Comparison of ENCODE assay signal across 23 mouse cellular contexts in genomic region chr13:83882839-83883238, GRCm38 (mm10).
A peak's percentile ranks its signal among the peaks of the same experiment; 100 is the strongest.
DNase-seq lines count a peak whose midpoint lies in the region; ATAC-seq and TF ChIP-seq lines count a peak whose summit lies in the region.
"Had no signal": no experiment of that assay in that cellular context is flagged by ENCODE, and none has a peak within 500 bp of the region (broad histone marks: within the 10 kb centered on the region; RNA-seq: fewer than 3 reads in every experiment).

No protein-coding gene starts in this region.

- no peak for ATAC-seq in midbrain, postnatal 0 days (ENCODE audit: low FRiP score)
- ATAC-seq in hindbrain, embryonic 15.5 days (ENCODE audit: low FRiP score, low read depth) = no peak
- no peak for ATAC-seq in neural tube, embryonic 15.5 days (ENCODE audit: low FRiP score)
- no peak for ATAC-seq in megakaryocyte, adult 5-6 weeks (ENCODE audit: poor library complexity, severe bottlenecking)
- ATAC-seq: intestine, embryonic 16.5 days had no signal

- H3K27ac ChIP-seq in midbrain, embryonic 10.5 days (replicated peaks) = peak overlapping the region; percentile 63; the same call in 1 of the 2 replicates
- no peak overlapping the region for H3K27ac ChIP-seq in midbrain, postnatal 0 days (ENCODE audit: low read depth, low read length)
- 0 out of 2 replicates have a peak overlapping the region, but pooled peaks have one; percentile 30 for H3K27ac ChIP-seq in hindbrain, embryonic 15.5 days (replicated peaks)
- H3K27ac ChIP-seq in neural tube, embryonic 15.5 days (replicated peaks) = peak overlapping the region; percentile 10; the same call in 1 of the 2 replicates
- H3K27ac ChIP-seq: limb, embryonic 12.5 days; liver, embryonic 13.5 days; macrophage; neural tube, embryonic 12.5 days; stomach, embryonic 15.5 days had no signal

- H3K27me3 ChIP-seq in midbrain, embryonic 10.5 days (ENCODE audit: low read depth, poor library complexity, severe bottlenecking) = no peaks in the 10 kb centered on the region
- H3K27me3 ChIP-seq in midbrain, postnatal 0 days (ENCODE audit: insufficient read depth, low read length) = no peaks in the 10 kb centered on the region
- no peaks in the 10 kb centered on the region for H3K27me3 ChIP-seq in hindbrain, embryonic 15.5 days
- no peaks in the 10 kb centered on the region for H3K27me3 ChIP-seq in neural tube, embryonic 15.5 days (replicated peaks)
- H3K27me3 ChIP-seq: limb, embryonic 12.5 days; liver, embryonic 13.5 days; neural tube, embryonic 12.5 days; stomach, embryonic 15.5 days had no signal

- H3K4me2 ChIP-seq in midbrain, postnatal 0 days (ENCODE audit: low read depth, low read length, poor library complexity, severe bottlenecking) = no peak overlapping the region
- H3K4me2 ChIP-seq in hindbrain, embryonic 15.5 days = no peak overlapping the region
- no peak overlapping the region for H3K4me2 ChIP-seq in neural tube, embryonic 15.5 days
- H3K4me2 ChIP-seq: limb, embryonic 12.5 days; liver, embryonic 13.5 days; neural tube, embryonic 12.5 days; stomach, embryonic 15.5 days had no signal

- 91% methylated on average over 1 of the region's 1 CpGs for WGBS in midbrain, embryonic 10.5 days
- 44% methylated on average over 1 of the region's 1 CpGs for WGBS in midbrain, postnatal 0 days
- 37% methylated on average over 1 of the region's 1 CpGs for whole genome bisulfite sequencing in hindbrain, embryonic 15.5 days
- 49% methylated on average over 1 of the region's 1 CpGs for WGBS in neural tube, embryonic 15.5 days

- H3K4me3 ChIP-seq in midbrain, embryonic 10.5 days = no peak overlapping the region
- H3K4me3 ChIP-seq in midbrain, postnatal 0 days (ENCODE audit: low read depth, low read length) = no peak overlapping the region
- no peak overlapping the region for H3K4me3 ChIP-seq in hindbrain, embryonic 15.5 days
- H3K4me3 ChIP-seq in neural tube, embryonic 15.5 days (replicated peaks) = no peak overlapping the region
- H3K4me3 ChIP-seq: limb, embryonic 12.5 days; liver, embryonic 13.5 days; neural tube, embryonic 12.5 days; stomach, embryonic 15.5 days had no signal

- H3K36me3 ChIP-seq in midbrain, embryonic 10.5 days = no peaks in the 10 kb centered on the region
- H3K36me3 ChIP-seq in midbrain, postnatal 0 days (ENCODE audit: insufficient read depth, low read length) = no peaks in the 10 kb centered on the region
- no peaks in the 10 kb centered on the region for H3K36me3 ChIP-seq in hindbrain, embryonic 15.5 days
- no peaks in the 10 kb centered on the region for H3K36me3 ChIP-seq in neural tube, embryonic 15.5 days
- H3K36me3 ChIP-seq: limb, embryonic 12.5 days; liver, embryonic 13.5 days; neural tube, embryonic 12.5 days; stomach, embryonic 15.5 days had no signal

- H3K9ac ChIP-seq in midbrain, postnatal 0 days (replicated peaks; ENCODE audit: low read length, poor library complexity, severe bottlenecking) = no peak overlapping the region
- H3K9ac ChIP-seq in hindbrain, embryonic 15.5 days = no peak overlapping the region
- H3K9ac ChIP-seq in neural tube, embryonic 15.5 days (replicated peaks) = no peak overlapping the region
- H3K9ac ChIP-seq: limb, embryonic 12.5 days; liver, embryonic 13.5 days; neural tube, embryonic 12.5 days; stomach, embryonic 15.5 days had no signal

- no peaks in the 10 kb centered on the region for H3K9me3 ChIP-seq in midbrain, embryonic 10.5 days (replicated peaks)
- H3K9me3 ChIP-seq in midbrain, postnatal 0 days (ENCODE audit: low read length) = no peaks in the 10 kb centered on the region
- H3K9me3 ChIP-seq in hindbrain, embryonic 15.5 days = no peaks in the 10 kb centered on the region
- H3K9me3 ChIP-seq in neural tube, embryonic 15.5 days (replicated peaks) = no peaks in the 10 kb centered on the region
- H3K9me3 ChIP-seq: limb, embryonic 12.5 days; liver, embryonic 13.5 days; neural tube, embryonic 12.5 days; stomach, embryonic 15.5 days had no signal

- peaks cover 59% of the 10 kb centered on the region for H3K4me1 ChIP-seq in midbrain, embryonic 10.5 days
- H3K4me1 ChIP-seq in midbrain, postnatal 0 days (ENCODE audit: insufficient read depth, low read length) = no peaks in the 10 kb centered on the region
- H3K4me1 ChIP-seq in hindbrain, embryonic 15.5 days (replicated peaks) = no peaks in the 10 kb centered on the region
- 0 out of 2 replicates have a peak, but pooled peaks cover 6% of the 10 kb centered on the region for H3K4me1 ChIP-seq in neural tube, embryonic 15.5 days
- H3K4me1 ChIP-seq: limb, embryonic 12.5 days; liver, embryonic 13.5 days; stomach, embryonic 15.5 days had no signal

- DNase-seq in cerebellum, postnatal 10 days = peak; percentile 60 to 73
- DNase-seq in cerebellum, adult 9-11 months = no peak
- no peak for DNase-seq in midbrain, embryonic 10.5 days (ENCODE audit: low spot score)
- no peak for DNase-seq in midbrain, postnatal 0 days (ENCODE audit: low spot score)
- DNase-seq in adrenal gland, adult 8-10 months = no peak
- DNase-seq: adrenal gland, postnatal 10 days; cerebellum, adult 11 months; gastrocnemius, postnatal 10 days; heart, adult 18-20 months; heart, postnatal 4 days; kidney, postnatal 4 days; layer of hippocampus, adult 9-11 months; liver, embryonic 13.5 days; right cerebral cortex, postnatal 25 days; thymus, adult 2 months had no signal

- TF ChIP-seq CTCF in midbrain, postnatal 0 days (IDR thresholded peaks at IDR 0.05) = no peak

Comparison
In these comparisons a context has a peak if more than half of its experiments do, and no peak if none do; other contexts are left out.
1. DNase-seq: peak in cerebellum, postnatal 10 days (2 of 2); none in cerebellum, adult 9-11 months (single experiment), midbrain, embryonic 10.5 days (single experiment), midbrain, postnatal 0 days (single experiment) and adrenal gland, adult 8-10 months (single experiment).